Comparison of ENCODE assay signal across 10 mouse cellular contexts in genomic region chr2:91243416-91243815, GRCm38 (mm10). TPM values are rescaled to one million over a fixed set of nuclear protein-coding genes. Genes with fewer than 3 reads are reported as not detected.
DNase-seq lines count a peak whose midpoint lies in the region; ATAC-seq and TF ChIP-seq lines count a peak whose summit lies in the region.
"Had no signal": no experiment of that assay in that cellular context is flagged by ENCODE, and none has a peak within 500 bp of the region (broad histone marks: within the 10 kb centered on the region; RNA-seq: fewer than 3 reads in every experiment).

No protein-coding gene starts in this region.

- no peaks in the 10 kb centered on the region for H3K9me3 ChIP-seq in forebrain, embryonic 12.5 days
- H3K9me3 ChIP-seq in forebrain, embryonic 15.5 days = no peaks in the 10 kb centered on the region
- H3K9me3 ChIP-seq in CH12.LX (replicated peaks; ENCODE audit: low read length) = no peaks in the 10 kb centered on the region
- H3K9me3 ChIP-seq in forebrain, postnatal 0 days (ENCODE audit: low read length) = no peaks in the 10 kb centered on the region
- no peaks in the 10 kb centered on the region for H3K9me3 ChIP-seq in limb, embryonic 10.5 days (replicated peaks)
- H3K9me3 ChIP-seq: limb, embryonic 13.5 days had no signal

- H3K27me3 ChIP-seq in forebrain, embryonic 12.5 days = no peaks in the 10 kb centered on the region
- H3K27me3 ChIP-seq in forebrain, embryonic 15.5 days = no peaks in the 10 kb centered on the region
- no peaks in the 10 kb centered on the region for H3K27me3 ChIP-seq in CH12.LX (replicated peaks)
- no peaks in the 10 kb centered on the region for H3K27me3 ChIP-seq in forebrain, postnatal 0 days (ENCODE audit: insufficient read depth, low read length)
- H3K27me3 ChIP-seq in limb, embryonic 10.5 days (ENCODE audit: low read depth, poor library complexity, severe bottlenecking) = no peaks in the 10 kb centered on the region
- H3K27me3 ChIP-seq: limb, embryonic 13.5 days had no signal

- intact Hi-C loops in heart, postnatal 14 days (cut with DNase I) = no loop called here

- TF ChIP-seq RAD21 in CH12.LX (IDR thresholded peaks at IDR 0.05; ENCODE audit: low read depth, low read length) = no peak

- 65% methylated on average over 3 of the region's 3 CpGs for WGBS in forebrain, embryonic 12.5 days
- WGBS in forebrain, embryonic 15.5 days = 49% methylated on average over 3 of the region's 3 CpGs
- 51% methylated on average over 3 of the region's 3 CpGs for WGBS in forebrain, postnatal 0 days
- 75% methylated on average over 3 of the region's 3 CpGs for WGBS in limb, embryonic 10.5 days

- no peak overlapping the region for H3K9ac ChIP-seq in forebrain, embryonic 12.5 days
- H3K9ac ChIP-seq in forebrain, embryonic 15.5 days (replicated peaks) = no peak overlapping the region
- H3K9ac ChIP-seq in CH12.LX (ENCODE audit: insufficient read depth, low read depth) = no peak overlapping the region
- H3K9ac ChIP-seq in forebrain, postnatal 0 days = no peak overlapping the region
- H3K9ac ChIP-seq: limb, embryonic 13.5 days had no signal

- in situ Hi-C loops in CH12.LX (cut with MboI; ENCODE audit: low pct_ligation_motif_present, low pct_unique_long_range_greater_than_20kb, low sequenced_read_pairs) = no loop called here

- H3K4me2 ChIP-seq in forebrain, embryonic 12.5 days = no peak overlapping the region
- no peak overlapping the region for H3K4me2 ChIP-seq in forebrain, embryonic 15.5 days (replicated peaks)
- peak overlapping the region; percentile 32; the same call in 1 of the 2 replicates for H3K4me2 ChIP-seq in CH12.LX (ENCODE audit: insufficient read depth, low read depth, poor library complexity, severe bottlenecking)
- H3K4me2 ChIP-seq in forebrain, postnatal 0 days (ENCODE audit: low read depth) = no peak overlapping the region
- H3K4me2 ChIP-seq: limb, embryonic 13.5 days had no signal

- TF ChIP-seq CTCF in CH12.LX (conservative IDR thresholded peaks at IDR 0.05 in 1 of 2, IDR thresholded peaks at IDR 0.05 in 1 of 2; ENCODE audit: low read depth in 2 of 2, low read length in 2 of 2) = no peak
- TF ChIP-seq CTCF in forebrain, postnatal 0 days (IDR thresholded peaks at IDR 0.05; ENCODE audit: low read depth) = no peak

- no peaks in the 10 kb centered on the region; the same call in 1 of the 2 replicates for H3K79me2 ChIP-seq in CH12.LX (replicated peaks; ENCODE audit: control insufficient read depth, extremely low read depth, insufficient read depth, poor library complexity, severe bottlenecking)

- no peaks in the 10 kb centered on the region; the same call in 1 of the 2 replicates for H3K4me1 ChIP-seq in forebrain, embryonic 12.5 days
- no peaks in the 10 kb centered on the region; the same call in 1 of the 2 replicates for H3K4me1 ChIP-seq in forebrain, embryonic 15.5 days
- H3K4me1 ChIP-seq in CH12.LX (ENCODE audit: control insufficient read depth in 1 of 2, insufficient read depth in 2 of 2) = peaks cover 6 to 19% of the 10 kb centered on the region in 2 experiments; a peak in 3 of 4 replicates
- H3K4me1 ChIP-seq in forebrain, postnatal 0 days (ENCODE audit: insufficient read depth) = no peaks in the 10 kb centered on the region
- 0 out of 2 replicates have a peak, but pooled peaks cover 3% of the 10 kb centered on the region for H3K4me1 ChIP-seq in limb, embryonic 10.5 days
- H3K4me1 ChIP-seq: limb, embryonic 13.5 days had no signal

- dilution Hi-C loops in CH12.LX (cut with MboI; ENCODE audit: extremely low pct_ligation_motif_present, extremely low pct_unique_long_range_greater_than_20kb, low sequenced_read_pairs) = no loop called here

- peak overlapping the region; percentile 25; the same call in 1 of the 2 replicates for H3K27ac ChIP-seq in forebrain, embryonic 12.5 days
- H3K27ac ChIP-seq in forebrain, embryonic 15.5 days (replicated peaks) = no peak overlapping the region
- no peak overlapping the region for H3K27ac ChIP-seq in CH12.LX (ENCODE audit: insufficient read depth, low read depth)
- H3K27ac ChIP-seq in forebrain, postnatal 0 days (ENCODE audit: low read depth, low read length) = no peak overlapping the region
- H3K27ac ChIP-seq in limb, embryonic 10.5 days = peak overlapping the region; percentile 28; the same call in 1 of the 2 replicates
- H3K27ac ChIP-seq: limb, embryonic 13.5 days had no signal

- H3K36me3 ChIP-seq in forebrain, embryonic 12.5 days (replicated peaks) = no peaks in the 10 kb centered on the region
- H3K36me3 ChIP-seq in forebrain, embryonic 15.5 days = no peaks in the 10 kb centered on the region
- no peaks in the 10 kb centered on the region for H3K36me3 ChIP-seq in CH12.LX (replicated peaks in 1 of 2; ENCODE audit: control insufficient read depth in 1 of 2, insufficient read depth in 1 of 2, low read length in 1 of 2)
- no peaks in the 10 kb centered on the region for H3K36me3 ChIP-seq in forebrain, postnatal 0 days (ENCODE audit: insufficient read depth)
- H3K36me3 ChIP-seq in limb, embryonic 10.5 days = no peaks in the 10 kb centered on the region
- H3K36me3 ChIP-seq: limb, embryonic 13.5 days had no signal

- no peak for ATAC-seq in forebrain, embryonic 12.5 days (ENCODE audit: low FRiP score)
- ATAC-seq in forebrain, embryonic 15.5 days (replicated peaks) = no peak
- peak; percentile 8; the same call in 1 of the 2 replicates for ATAC-seq in forebrain, postnatal 0 days

- TF ChIP-seq EP300 in CH12.LX (IDR thresholded peaks at IDR 0.05; ENCODE audit: low read length) = no peak

- no peak for DNase-seq in CH12.LX (ENCODE audit: extremely low read depth)
- DNase-seq in forebrain, postnatal 0 days = no peak
- no peak for DNase-seq in limb, embryonic 10.5 days (ENCODE audit: low spot score)
- DNase-seq in thymus, postnatal 4 days = no peak
- no peak for DNase-seq in heart, postnatal 14 days
- no peak for DNase-seq in c-Kit-positive CD71-positive TER-119-positive erythroid progenitor cells, embryonic 14.5 days (ENCODE audit: low spot score)

- no peak for TF ChIP-seq POLR2A in CH12.LX (IDR thresholded peaks at IDR 0.05; ENCODE audit: low read depth, low read length)

- H3K4me3 ChIP-seq in forebrain, embryonic 12.5 days (replicated peaks) = no peak overlapping the region
- H3K4me3 ChIP-seq in forebrain, embryonic 15.5 days = no peak overlapping the region
- H3K4me3 ChIP-seq in CH12.LX (replicated peaks in 1 of 3; ENCODE audit: low read depth in 2 of 3, low read length in 2 of 3, poor library complexity in 1 of 3) = no peak overlapping the region
- H3K4me3 ChIP-seq in forebrain, postnatal 0 days (ENCODE audit: low read depth, low read length) = no peak overlapping the region
- H3K4me3 ChIP-seq in limb, embryonic 10.5 days = no peak overlapping the region
- H3K4me3 ChIP-seq: limb, embryonic 13.5 days had no signal

RNA-seq across cellular contexts. Expression of gene Ddb2, which starts 6.6 kb away (rescaled TPM):
- polyA plus RNA-seq in forebrain, embryonic 12.5 days (2016; fragmentation: Nextera tagmentation; extraction: Ambion mirVana) = 10.3 TPM in 2 replicates
- polyA plus RNA-seq in forebrain, embryonic 15.5 days (2015; fragmentation: Nextera tagmentation; extraction: Ambion mirVana) = 12.7 and 14.5 TPM in 2 replicates
- total RNA-seq in CH12.LX (2012; rRNA removed) (11.0 and 13.9 TPM in 2 replicates), CH12.LX (2014; rRNA removed) (20.2 and 23.4 TPM in 2 replicates)
- 14.1 and 15.2 TPM in 2 replicates for polyA plus RNA-seq in CH12.LX (2012; ENCODE audit: insufficient read length, low read depth)
- 11.2 and 12.9 TPM in 2 replicates for total RNA-seq in forebrain, postnatal 0 days (2014; rRNA removed)
- 10.0 and 10.2 TPM in 2 replicates for polyA plus RNA-seq in forebrain, postnatal 0 days (2015; fragmentation: Nextera tagmentation; extraction: Ambion mirVana)
- polyA plus RNA-seq in limb, embryonic 10.5 days (2016; fragmentation: Nextera tagmentation; extraction: Ambion mirVana) = 10.4 and 12.7 TPM in 2 replicates
- 1 to 10 TPM; 4.6 to 6.3 TPM for total RNA-seq in heart, postnatal 14 days (2021)

RNA-seq across cellular contexts. Expression of gene Pacsin3, which starts 12.3 kb away (rescaled TPM):
- 28.1 and 29.1 TPM in 2 replicates for polyA plus RNA-seq in forebrain, embryonic 12.5 days (2016; fragmentation: Nextera tagmentation; extraction: Ambion mirVana)
- polyA plus RNA-seq in forebrain, embryonic 15.5 days (2015; fragmentation: Nextera tagmentation; extraction: Ambion mirVana) = 19.8 and 22.9 TPM in 2 replicates
- total RNA-seq in CH12.LX (2012; rRNA removed) (5.3 and 9.1 TPM in 2 replicates), CH12.LX (2014; rRNA removed) (1.2 and 1.5 TPM in 2 replicates)
- polyA plus RNA-seq in CH12.LX (2012; ENCODE audit: insufficient read length, low read depth) = 1.4 and 3.1 TPM in 2 replicates
- total RNA-seq in forebrain, postnatal 0 days (2014; rRNA removed) = 20.5 and 21.6 TPM in 2 replicates
- polyA plus RNA-seq in forebrain, postnatal 0 days (2015; fragmentation: Nextera tagmentation; extraction: Ambion mirVana) = 18.6 and 22.8 TPM in 2 replicates
- polyA plus RNA-seq in limb, embryonic 10.5 days (2016; fragmentation: Nextera tagmentation; extraction: Ambion mirVana) = 23.6 and 37.0 TPM in 2 replicates
- total RNA-seq in heart, postnatal 14 days (2021) = 100 to 1,000 TPM; 106 to 109 TPM

RNA-seq across cellular contexts. Expression of gene Arfgap2, which starts 21.4 kb away (rescaled TPM):
- polyA plus RNA-seq in forebrain, embryonic 12.5 days (2016; fragmentation: Nextera tagmentation; extraction: Ambion mirVana) = 93.2 and 97.1 TPM in 2 replicates
- 78.0 and 79.0 TPM in 2 replicates for polyA plus RNA-seq in forebrain, embryonic 15.5 days (2015; fragmentation: Nextera tagmentation; extraction: Ambion mirVana)
- 57.0 and 71.6 TPM in 2 replicates for total RNA-seq in CH12.LX (2012; rRNA removed)
- total RNA-seq in CH12.LX (2014; rRNA removed) = 48.3 and 55.1 TPM in 2 replicates
- 77.6 and 80.0 TPM in 2 replicates for polyA plus RNA-seq in CH12.LX (2012; ENCODE audit: insufficient read length, low read depth)
- total RNA-seq in forebrain, postnatal 0 days (2014; rRNA removed) = 44.0 and 59.9 TPM in 2 replicates
- polyA plus RNA-seq in forebrain, postnatal 0 days (2015; fragmentation: Nextera tagmentation; extraction: Ambion mirVana) = 49.0 and 52.8 TPM in 2 replicates
- 101 and 113 TPM in 2 replicates for polyA plus RNA-seq in limb, embryonic 10.5 days (2016; fragmentation: Nextera tagmentation; extraction: Ambion mirVana)
- 10 to 100 TPM; 59.2 to 62.4 TPM for total RNA-seq in heart, postnatal 14 days (2021)

RNA-seq across cellular contexts. Expression of gene Acp2, which starts 40.7 kb away (rescaled TPM):
- polyA plus RNA-seq in forebrain, embryonic 12.5 days (2016; fragmentation: Nextera tagmentation; extraction: Ambion mirVana) = 33.2 and 33.9 TPM in 2 replicates
- polyA plus RNA-seq in forebrain, embryonic 15.5 days (2015; fragmentation: Nextera tagmentation; extraction: Ambion mirVana) = 36.1 and 36.9 TPM in 2 replicates
- total RNA-seq in CH12.LX (2012; rRNA removed) (3.1 and 4.2 TPM in 2 replicates), CH12.LX (2014; rRNA removed) (2.4 and 2.9 TPM in 2 replicates)
- 3.1 TPM in 2 replicates for polyA plus RNA-seq in CH12.LX (2012; ENCODE audit: insufficient read length, low read depth)
- total RNA-seq in forebrain, postnatal 0 days (2014; rRNA removed) = 32.9 and 39.4 TPM in 2 replicates
- polyA plus RNA-seq in forebrain, postnatal 0 days (2015; fragmentation: Nextera tagmentation; extraction: Ambion mirVana) = 24.4 and 32.2 TPM in 2 replicates
- polyA plus RNA-seq in limb, embryonic 10.5 days (2016; fragmentation: Nextera tagmentation; extraction: Ambion mirVana) = 23.8 and 27.3 TPM in 2 replicates
- 10 to 100 TPM; 18.1 to 19.7 TPM for total RNA-seq in heart, postnatal 14 days (2021)

RNA-seq across cellular contexts. Expression of gene Nr1h3, which starts 40.8 kb away (rescaled TPM):
- 1.4 TPM in 2 replicates for polyA plus RNA-seq in forebrain, embryonic 12.5 days (2016; fragmentation: Nextera tagmentation; extraction: Ambion mirVana)
- 2.0 and 2.8 TPM in 2 replicates for polyA plus RNA-seq in forebrain, embryonic 15.5 days (2015; fragmentation: Nextera tagmentation; extraction: Ambion mirVana)
- 0.50 and 0.93 TPM in 2 replicates for total RNA-seq in CH12.LX (2012; rRNA removed)
- total RNA-seq in CH12.LX (2014; rRNA removed) = 0.17 and 0.59 TPM in 2 replicates
- polyA plus RNA-seq in CH12.LX (2012; ENCODE audit: insufficient read length, low read depth) = 0.19 TPM in 1 of 2 replicates, not detected in the other
- 1.5 and 3.4 TPM in 2 replicates for total RNA-seq in forebrain, postnatal 0 days (2014; rRNA removed)
- 1.6 and 1.8 TPM in 2 replicates for polyA plus RNA-seq in forebrain, postnatal 0 days (2015; fragmentation: Nextera tagmentation; extraction: Ambion mirVana)
- 1.5 and 1.7 TPM in 2 replicates for polyA plus RNA-seq in limb, embryonic 10.5 days (2016; fragmentation: Nextera tagmentation; extraction: Ambion mirVana)
- 10 to 100 TPM in 1 of 2 experiments, 1 to 10 TPM in 1; 8.6 to 11.8 TPM for total RNA-seq in heart, postnatal 14 days (2021)
- total RNA-seq: hematopoietic stem cell, adult 5-6 weeks had no signal

Comparison
In these comparisons a context has a peak if more than half of its experiments do, and no peak if none do; other contexts are left out.
1. H3K27ac ChIP-seq: peak in forebrain, embryonic 12.5 days (single experiment) and limb, embryonic 10.5 days (single experiment); none in forebrain, embryonic 15.5 days (single experiment), CH12.LX (single experiment) and forebrain, postnatal 0 days (single experiment).